Mouse (Mus musculus) kidney, adult 2 months (tissue): ENCODE measurements around the gene Brd4. TPM values are rescaled to one million over a fixed set of nuclear protein-coding genes. Genes with fewer than 3 reads are reported as not detected.
A peak's percentile ranks its signal among the peaks of the same experiment; 100 is the strongest.

Experiments
- DNase-seq: peaks from one replicate; pipeline ENCODE4 v3.0.0; 2021
- H3K27ac ChIP-seq: fragments of 200-500 bp; 2 replicates; pipeline ENCODE4 v1.5.1; 2012; ENCODE audit warnings: low read depth, low read length, control low read depth, inconsistent platforms; ENCODE audit not compliant: insufficient read depth
- H3K27me3 ChIP-seq: fragments of 200-500 bp; replicated peaks from 2 replicates; pipeline ENCODE4 v1.6.1; 2012; ENCODE audit warnings: mild to moderate bottlenecking, moderate library complexity, low read length, inconsistent platforms; ENCODE audit not compliant: control insufficient read depth, insufficient read depth
- H3K36me3 ChIP-seq: fragments of 200-500 bp; 2 replicates; pipeline ENCODE4 v1.6.1; 2012; ENCODE audit warnings: mild to moderate bottlenecking, moderate library complexity, low read length, inconsistent platforms; ENCODE audit not compliant: control insufficient read depth, insufficient read depth
- H3K4me1 ChIP-seq: fragments of 200-500 bp; 2 replicates; pipeline ENCODE4 v1.6.1; 2011; ENCODE audit warnings: low read length; ENCODE audit not compliant: control insufficient read depth, insufficient read depth
- H3K4me3 ChIP-seq: fragments of 200-500 bp; 2 replicates; pipeline ENCODE4 v1.5.1; 2011; ENCODE audit warnings: mild to moderate bottlenecking, low read depth, low read length, control low read depth; ENCODE audit not compliant: insufficient read depth
- CTCF ChIP-seq: fragments of 200-500 bp; conservative IDR thresholded peaks from 2 replicates; pipeline ENCODE4 v1.5.1; 2011; ENCODE audit warnings: low read depth, mild to moderate bottlenecking, control low read depth, low read length, moderate library complexity, mixed read lengths; ENCODE audit not compliant: insufficient read depth, insufficient read length
- POLR2A ChIP-seq: fragments of 200-500 bp; IDR thresholded peaks from one replicate; pipeline ENCODE4 v1.6.1; 2011; ENCODE audit warnings: low read depth, low read length, control low read depth
- WGBS: fragments of 180-500 bp; shearing (Covaris S2); methylation state at CpG from one replicate; pipeline ENCODE4 v1.1.7; 2018; 5-methylcytosine and 5-hydroxymethylcytosine counted together
- polyA plus RNA-seq: library from polyadenylated mRNA; depleted of rRNA; stranded (reverse); fragments of >200 nt; gene quantifications from 2 replicates; pipeline ENCODE4 v1.2.3, GENCODE M21; 2012

The Brd4 gene
- polyA plus RNA-seq, 1 experiment = 33.7 TPM

GRCm38 (mm10) chr17:32209752-32210151 is 74.8 kb downstream of the Brd4 start:
- 33% methylated on average over 3 of the region's 3 CpGs for WGBS
- peaks cover 22% of the 10 kb centered on the region for H3K36me3 ChIP-seq
- H3K4me3 ChIP-seq = no peak overlapping the region
- H3K27ac ChIP-seq = no peak overlapping the region
- peak; percentile 72 for DNase-seq
- H3K4me1 ChIP-seq = peaks cover 3% of the 10 kb centered on the region; the same call in 1 of the 2 replicates
- H3K27me3 ChIP-seq = no peaks in the 10 kb centered on the region
- TF ChIP-seq CTCF = peak; percentile 75
- no peak for TF ChIP-seq POLR2A

- DNase-seq = peak; percentile 33
- 51% methylated on average over 6 of the region's 6 CpGs for WGBS
- H3K4me1 ChIP-seq = peaks cover 3% of the 10 kb centered on the region; the same call in 1 of the 2 replicates
- H3K36me3 ChIP-seq = peaks cover 19% of the 10 kb centered on the region
- H3K4me3 ChIP-seq = no peak overlapping the region
- peak overlapping the region; percentile 13; the same call in 1 of the 2 replicates for H3K27ac ChIP-seq
- TF ChIP-seq CTCF = no peak
- no peak for TF ChIP-seq POLR2A
- no peaks in the 10 kb centered on the region for H3K27me3 ChIP-seq
These were observed 75.4 kb downstream of the Brd4 start for GRCm38 (mm10) chr17:32209144-32209543.

GRCm38 (mm10) chr17:32207586-32208245 is 76.8 kb downstream of the Brd4 start:
- Histone ChIP-seq H3K4me1 (peaks cover 3% of the 10 kb centered on the region; the same call in 1 of the 2 replicates), H3K27ac (peak overlapping the region; percentile 56), H3K36me3 (peaks cover 13% of the 10 kb centered on the region), H3K4me3 (no peak overlapping the region), H3K27me3 (no peaks in the 10 kb centered on the region)
- DNase-seq = peak; percentile 57
- TF ChIP-seq CTCF (no peak), POLR2A (no peak)
- 34% methylated on average over 5 of the region's 5 CpGs for WGBS

GRCm38 (mm10) chr17:32205345-32205744 is 79.2 kb downstream of the Brd4 start:
- peak; percentile 30 for DNase-seq
- 67% methylated on average over 3 of the region's 3 CpGs for whole genome bisulfite sequencing

GRCm38 (mm10) chr17:32202972-32203371 is 81.5 kb downstream of the Brd4 start:
- no peaks in the 10 kb centered on the region for H3K27me3 ChIP-seq
- no peak for DNase-seq
- H3K4me3 ChIP-seq = no peak overlapping the region
- no peaks in the 10 kb centered on the region for H3K4me1 ChIP-seq
- TF ChIP-seq CTCF = no peak
- TF ChIP-seq POLR2A = no peak
- WGBS = 83% methylated on average over 3 of the region's 3 CpGs
- no peak overlapping the region for H3K27ac ChIP-seq
- peaks cover 4% of the 10 kb centered on the region for H3K36me3 ChIP-seq

More at GRCm38 (mm10) chr17:32205345-32205744, 79.2 kb downstream of the Brd4 start:
- TF ChIP-seq CTCF = no peak
- TF ChIP-seq POLR2A = no peak
- H3K36me3 ChIP-seq = peaks cover 10% of the 10 kb centered on the region
- H3K4me1 ChIP-seq = peaks cover 3% of the 10 kb centered on the region; the same call in 1 of the 2 replicates
- no peak overlapping the region for H3K27ac ChIP-seq
- no peak overlapping the region for H3K4me3 ChIP-seq
- H3K27me3 ChIP-seq = no peaks in the 10 kb centered on the region

GRCm38 (mm10) chr17:32201086-32201485 is 83.4 kb downstream of the Brd4 start:
- H3K27me3 ChIP-seq = no peaks in the 10 kb centered on the region
- TF ChIP-seq POLR2A = no peak
- no peak for TF ChIP-seq CTCF
- no peak overlapping the region for H3K4me3 ChIP-seq
- no peak for DNase-seq
- peaks cover 8% of the 10 kb centered on the region for H3K36me3 ChIP-seq
- H3K4me1 ChIP-seq = no peaks in the 10 kb centered on the region
- 61% methylated on average over 5 of the region's 5 CpGs for WGBS
- H3K27ac ChIP-seq = no peak overlapping the region

- Histone ChIP-seq H3K36me3 (peaks cover 8% of the 10 kb centered on the region), H3K27me3 (no peaks in the 10 kb centered on the region), H3K27ac (no peak overlapping the region), H3K4me1 (no peaks in the 10 kb centered on the region), H3K4me3 (no peak overlapping the region)
- DNase-seq = no peak
- 93% methylated on average over 2 of the region's 2 CpGs for WGBS
- TF ChIP-seq CTCF (no peak), POLR2A (no peak)
These were observed 84.7 kb downstream of the Brd4 start for GRCm38 (mm10) chr17:32199796-32200195.
